Mouse (Mus musculus): ENCODE data around the gene Pbx1.
A peak's percentile ranks its signal among the peaks of the same experiment; 100 is the strongest.
"Not testable (repeated sequence)": the region's sequence is repeated elsewhere in the genome, so short reads cannot be mapped to it uniquely, and the experiment has no call there.

Pbx1 gene

DNA sequence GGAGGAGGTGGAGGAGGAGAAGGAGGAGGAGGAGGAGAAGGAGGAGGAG is at the start of gene Pbx1:
Pbx1 (minus strand) TSS at position 39 of the 49 bp plus-strand sequence.
- DNase-seq (ENCODE audit: low spot score in 2 of 2) = not testable (repeated sequence)

DNA sequence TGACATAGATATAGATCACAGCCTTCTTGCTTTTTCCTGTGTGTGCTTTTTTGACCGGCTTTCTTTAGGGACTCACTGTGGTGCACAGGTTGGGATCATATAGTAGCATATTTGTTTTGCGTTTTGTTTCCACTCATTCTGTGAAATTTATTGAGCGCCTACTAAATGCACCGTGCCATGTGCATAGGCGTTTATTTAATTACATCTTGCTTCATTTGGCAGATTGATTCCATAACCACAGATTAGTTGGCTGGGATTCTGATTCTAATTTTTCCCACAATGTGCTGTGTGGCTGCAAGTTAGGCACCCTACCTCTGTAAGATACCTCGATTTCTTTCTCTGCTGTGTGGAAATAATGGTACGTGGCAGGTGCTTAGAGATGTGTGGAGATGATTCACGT is 47.6 kb upstream of the Pbx1 start:
- no peak for DNase-seq (ENCODE audit: low spot score in 2 of 2)

DNA sequence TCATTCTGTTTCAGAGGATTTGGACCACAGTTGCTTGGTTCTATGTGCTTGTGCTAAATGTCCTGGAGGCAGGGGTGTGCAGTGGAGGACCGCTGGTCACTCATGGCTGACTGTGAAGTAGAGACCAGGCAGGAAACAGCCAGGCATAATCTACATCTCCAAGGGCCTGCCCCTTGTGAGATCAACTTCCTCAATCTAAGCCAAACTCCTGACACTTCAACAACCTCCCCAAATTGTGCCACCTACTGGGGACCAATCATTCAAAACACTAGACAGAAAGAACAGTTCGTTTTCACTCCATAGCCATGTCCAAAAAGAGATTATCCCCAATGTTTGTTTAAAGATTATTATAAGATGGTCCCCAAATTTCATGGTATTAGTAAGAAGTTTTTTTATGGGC is 46.8 kb upstream of the Pbx1 start:
- no peak for DNase-seq (ENCODE audit: low spot score in 2 of 2)

DNA sequence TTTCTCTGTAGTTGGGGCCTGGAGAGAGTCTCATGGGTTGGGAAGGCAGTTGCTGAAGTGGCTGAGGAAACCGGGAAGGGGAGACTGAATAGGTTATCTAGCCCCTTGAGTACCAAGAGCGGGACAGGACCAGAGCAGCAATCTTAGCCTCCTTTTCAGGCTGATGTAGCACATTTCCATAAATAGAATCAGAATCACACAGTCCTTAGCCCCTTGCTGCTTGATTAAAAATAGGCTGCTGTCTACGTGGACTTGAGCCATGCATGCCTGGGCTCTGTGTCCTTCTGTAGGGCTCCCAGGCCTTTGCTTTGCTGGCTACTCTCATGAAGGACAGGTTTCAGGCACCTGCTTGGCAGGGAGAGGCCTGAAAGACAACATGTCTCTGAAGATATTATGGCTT is 44.8 kb upstream of the Pbx1 start:
- no peak for DNase-seq (ENCODE audit: low spot score in 2 of 2)

DNA sequence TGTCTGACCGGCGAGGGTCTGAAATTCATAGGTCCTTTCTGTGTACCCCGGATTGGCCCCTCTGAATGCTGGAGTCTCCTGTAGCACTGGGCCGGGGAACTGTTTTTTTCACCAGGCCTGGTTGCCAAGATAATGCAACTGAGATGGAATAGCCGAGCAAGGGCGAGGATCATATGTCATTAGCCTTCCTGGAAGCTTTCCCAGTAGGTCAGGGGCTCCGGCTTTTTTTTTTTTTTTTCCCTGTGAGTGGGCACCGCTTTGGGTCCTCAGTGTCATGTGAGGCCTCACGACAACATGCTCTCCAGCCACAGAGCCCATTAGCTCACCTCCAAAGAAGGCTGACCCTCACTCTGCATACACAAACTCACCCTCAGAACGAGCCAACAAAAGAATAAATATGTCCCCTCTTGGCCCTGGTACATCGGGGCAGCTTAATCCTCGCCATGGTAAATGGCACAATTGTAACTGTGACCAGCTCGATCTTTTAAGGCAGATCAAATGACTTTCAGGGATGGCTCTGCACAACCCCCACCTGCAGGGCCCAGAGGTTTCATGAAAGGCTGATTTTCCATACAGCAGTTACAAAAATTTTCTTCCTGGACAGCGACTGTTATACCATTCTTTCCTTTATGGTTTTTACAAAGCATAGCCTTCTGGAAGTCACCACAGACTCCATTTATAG is 44.3 kb upstream of the Pbx1 start:
- DNase-seq (ENCODE audit: low spot score in 2 of 2) = no peak

DNA sequence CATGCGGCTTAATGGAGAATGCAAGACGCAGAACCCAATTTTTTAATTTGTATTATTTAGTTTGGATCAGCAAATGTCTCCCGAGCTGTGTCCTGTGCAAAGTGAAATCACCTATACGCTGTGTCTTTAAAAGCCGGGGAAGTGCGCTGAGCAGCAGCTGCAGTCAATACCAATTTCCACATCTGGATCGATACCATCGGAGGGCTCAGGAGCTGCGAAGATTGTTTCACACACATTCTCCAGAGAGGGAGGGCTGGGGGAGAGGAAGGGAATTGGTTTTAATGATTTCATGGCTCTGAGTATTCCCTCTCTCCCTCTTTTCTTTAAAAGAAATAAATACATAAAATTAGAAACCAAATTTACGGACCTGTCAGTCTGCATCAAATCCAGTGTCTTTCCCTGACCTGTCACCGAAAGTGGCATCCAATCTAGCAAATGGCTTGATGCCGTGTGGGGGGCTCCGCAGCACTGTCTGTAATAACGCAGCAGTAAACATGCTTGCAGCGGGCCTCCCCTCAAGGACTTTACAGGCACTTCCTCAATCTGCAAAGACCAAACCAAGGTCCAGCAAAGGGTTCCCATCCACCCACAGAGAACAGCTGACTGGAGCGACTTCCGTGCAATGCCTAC is 43.6 kb upstream of the Pbx1 start:
- DNase-seq (ENCODE audit: low spot score in 2 of 2) = no peak

DNA sequence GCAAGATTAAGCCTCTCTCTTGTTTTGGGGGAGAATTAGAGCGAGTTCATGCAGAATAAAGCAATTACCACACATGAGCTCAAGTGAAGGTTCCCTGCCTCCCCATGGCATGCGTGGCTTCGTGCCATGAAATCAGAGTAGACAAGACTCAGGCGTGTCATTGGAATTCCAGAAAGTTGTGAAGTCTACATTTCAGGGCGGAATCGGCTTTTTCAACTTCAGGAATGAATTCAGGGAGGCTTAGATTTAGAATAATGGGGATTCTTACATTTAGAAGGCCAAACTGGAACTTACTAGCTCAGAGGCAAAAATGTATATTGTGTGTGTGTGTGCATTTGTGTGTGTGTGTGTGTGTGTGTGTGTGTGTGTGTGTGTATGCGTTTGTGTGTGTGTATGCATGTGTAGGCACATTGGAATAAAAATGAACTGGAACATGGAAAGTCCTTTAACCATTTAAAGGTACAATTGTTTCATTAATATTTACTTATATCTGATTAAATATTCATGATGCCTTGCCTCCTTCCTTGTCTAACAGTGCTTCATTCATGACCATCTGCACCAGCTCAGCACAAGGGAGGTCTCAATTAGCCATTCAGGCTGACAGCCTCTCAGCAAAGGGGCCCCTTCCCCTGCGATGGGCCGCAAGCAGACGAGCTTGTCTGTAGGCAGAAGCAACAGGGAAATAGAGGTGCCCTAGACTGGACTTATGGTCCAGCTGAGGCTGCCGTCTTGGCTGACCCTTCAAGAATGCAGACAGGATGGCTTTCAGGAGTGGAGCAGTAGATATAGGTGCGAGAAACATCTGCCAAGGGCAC is 41.4 kb upstream of the Pbx1 start:
- DNase-seq (ENCODE audit: low spot score in 2 of 2) = peak in 1 of 2 experiments; percentile 14

DNA sequence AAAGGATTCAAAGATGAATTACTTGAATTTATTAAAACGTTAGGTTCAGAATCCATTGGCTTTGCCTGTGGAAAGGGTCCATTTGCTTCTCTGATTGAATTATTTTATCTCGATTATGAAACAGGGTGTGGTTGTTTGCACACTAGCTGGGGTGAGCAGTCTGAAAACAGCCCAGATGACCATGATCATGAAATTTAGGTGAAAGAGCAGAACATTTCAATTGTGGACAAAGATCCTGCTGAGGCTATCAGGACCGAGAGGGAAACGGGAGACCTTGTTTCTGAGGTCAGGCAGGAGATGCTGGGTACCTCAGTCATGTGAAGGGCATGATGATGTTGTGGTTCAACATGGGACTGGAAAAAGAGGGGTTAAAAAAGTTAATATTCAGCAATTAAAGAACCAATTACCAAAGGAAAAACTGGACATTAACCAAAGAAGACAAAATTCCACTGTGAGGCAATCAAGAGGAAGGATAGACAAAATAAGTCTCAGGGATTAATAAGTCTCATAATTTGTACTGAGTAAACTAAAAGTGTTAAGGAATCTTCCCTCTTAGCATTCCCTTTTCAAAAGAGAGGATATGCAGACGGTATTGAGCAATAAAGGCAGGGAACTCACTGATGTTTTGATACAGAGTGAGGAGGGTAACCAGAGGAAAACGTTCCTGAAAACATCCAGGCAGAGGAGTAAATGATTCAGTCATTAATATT is 40.6 kb upstream of the Pbx1 start:
- no peak for DNase-seq (ENCODE audit: low spot score in 2 of 2)

DNA sequence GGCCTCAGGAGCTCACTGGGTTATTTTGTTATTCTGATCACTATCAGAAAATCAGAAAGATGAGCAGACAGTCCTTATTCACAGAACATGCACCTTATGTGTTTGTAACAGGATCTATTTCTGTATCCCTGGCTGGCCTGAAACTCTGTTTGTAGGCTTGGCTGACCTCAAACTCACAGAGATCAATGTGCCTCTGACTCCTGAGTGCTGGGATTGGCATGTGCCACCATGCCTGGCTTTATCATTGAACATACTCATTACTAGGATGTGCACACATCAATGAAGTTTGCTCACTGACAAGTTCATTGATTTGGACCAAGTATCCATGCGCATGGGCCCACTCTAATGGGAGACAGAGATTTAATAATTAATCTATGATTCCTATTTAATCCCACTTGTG is 27.4 kb upstream of the Pbx1 start:
- DNase-seq (ENCODE audit: low spot score in 2 of 2) = no peak

DNA sequence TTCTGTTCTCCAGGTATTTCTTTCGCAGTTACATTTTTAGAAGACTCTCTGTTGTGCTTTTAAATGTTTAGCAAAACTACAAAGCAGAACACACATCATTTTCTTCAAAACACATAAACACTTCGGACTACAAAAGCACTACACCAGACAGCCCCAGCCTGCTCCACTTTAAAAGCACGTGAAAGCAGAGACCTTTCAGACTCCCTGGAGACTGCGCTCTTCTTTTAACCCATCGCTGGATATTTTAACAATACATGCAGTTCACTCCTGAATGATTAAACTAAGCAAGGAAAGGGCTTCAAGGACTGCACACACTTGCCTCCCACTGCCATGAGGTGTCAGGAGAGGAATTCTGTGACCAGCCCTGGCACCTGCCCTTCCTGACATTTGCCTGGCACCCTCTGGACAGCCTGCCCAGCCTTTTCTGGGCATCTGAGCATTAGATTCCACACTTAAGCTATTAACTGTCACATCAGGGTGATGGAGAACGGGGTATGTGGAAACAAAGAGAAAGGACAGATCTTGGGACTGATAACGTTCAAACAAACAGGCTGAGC is 25.2 kb upstream of the Pbx1 start:
- DNase-seq (ENCODE audit: low spot score in 2 of 2) = no peak

DNA sequence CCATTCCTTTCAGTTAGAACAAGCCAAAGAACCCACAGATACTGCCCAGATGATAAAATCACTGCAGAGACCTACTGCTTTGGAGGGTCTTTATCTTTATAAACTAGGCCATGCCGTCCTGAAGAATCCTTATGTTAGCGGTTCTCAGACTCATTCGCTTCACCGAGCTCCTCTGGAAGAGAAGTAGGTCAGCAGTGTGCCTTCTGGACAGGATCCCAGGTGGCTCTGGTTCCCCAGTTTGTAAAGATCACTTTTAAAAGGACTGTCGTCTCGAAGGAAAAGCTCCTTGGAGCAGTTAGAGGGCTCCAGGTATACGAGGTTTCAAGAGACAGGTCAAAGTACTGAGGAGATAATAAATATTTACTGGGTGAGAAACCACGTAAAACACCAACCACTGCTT is 23.1 kb upstream of the Pbx1 start:
- no peak for DNase-seq (ENCODE audit: low spot score in 2 of 2)

DNA sequence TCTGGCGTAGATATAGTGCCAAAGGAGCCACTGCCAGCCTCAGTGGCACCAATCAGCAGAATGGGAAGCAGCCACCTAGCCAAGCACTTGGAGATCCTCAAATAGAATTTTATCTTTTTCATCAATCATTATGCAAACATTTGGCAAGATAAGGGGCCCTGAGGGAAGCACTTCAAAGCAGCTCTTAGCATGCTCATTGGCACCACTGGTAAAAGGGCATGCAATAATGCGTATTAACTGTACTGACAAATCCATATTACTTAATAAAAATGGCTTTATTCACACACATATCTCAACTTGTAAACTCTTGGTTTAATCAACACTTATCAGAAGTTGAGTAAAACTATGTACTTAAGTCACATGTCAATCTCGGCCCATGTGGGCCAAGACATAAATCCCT is 1.6 kb upstream of the Pbx1 start:
- no peak for DNase-seq (ENCODE audit: low spot score in 2 of 2)

DNA sequence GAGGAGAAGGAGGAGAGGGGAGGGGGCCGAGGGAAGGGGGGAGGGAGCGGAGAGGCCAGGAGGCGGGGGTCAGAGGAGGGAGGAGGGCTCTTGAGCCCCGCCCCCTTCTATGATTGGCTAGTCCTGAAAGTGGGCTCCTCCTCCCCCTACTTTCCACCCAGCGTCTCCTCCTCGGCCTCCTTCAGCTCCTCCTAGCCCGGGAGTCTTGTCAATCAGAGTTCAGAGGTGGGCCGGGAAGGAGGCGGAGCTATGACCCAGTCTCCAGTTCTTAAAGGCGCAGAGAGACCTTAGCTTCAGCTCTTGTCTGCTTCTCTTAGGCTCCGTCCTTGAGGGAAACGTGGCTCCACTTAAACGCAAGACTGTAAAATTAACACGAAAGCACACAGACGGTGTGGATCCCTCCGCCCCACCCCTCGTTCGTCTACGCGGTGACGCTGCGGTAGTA is 233 bp upstream of the Pbx1 start:
- DNase-seq (ENCODE audit: low spot score in 2 of 2) = peak; percentile 94 to 97

DNA sequence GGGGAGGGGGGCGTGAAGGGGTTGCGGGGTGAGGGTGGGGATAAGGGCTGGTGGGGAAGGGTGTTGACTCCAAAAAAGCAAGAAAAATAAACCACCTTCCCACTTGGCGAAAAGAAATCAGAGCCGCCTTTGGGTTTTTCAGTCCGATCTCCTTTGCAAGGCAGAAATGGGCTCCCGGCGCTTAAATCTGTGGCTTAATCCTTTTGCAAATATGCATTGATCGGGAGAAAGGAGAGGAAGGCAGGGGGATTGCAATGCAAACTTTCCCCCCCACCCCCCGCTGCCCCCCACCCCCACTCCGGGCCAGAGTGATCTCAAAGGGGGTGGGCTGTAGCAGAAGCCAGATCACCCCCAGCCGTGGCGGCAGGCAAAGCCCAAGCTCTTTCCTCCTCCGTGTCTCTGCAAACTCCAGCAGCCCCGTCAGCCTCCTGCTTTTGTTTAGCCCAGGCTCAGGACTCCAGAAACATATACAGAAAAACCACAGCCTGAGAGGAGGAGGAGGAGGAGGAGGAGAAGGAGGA is 299 bp downstream of the Pbx1 start:
- DNase-seq (ENCODE audit: low spot score in 2 of 2) = peak; percentile 69 to 78

DNA sequence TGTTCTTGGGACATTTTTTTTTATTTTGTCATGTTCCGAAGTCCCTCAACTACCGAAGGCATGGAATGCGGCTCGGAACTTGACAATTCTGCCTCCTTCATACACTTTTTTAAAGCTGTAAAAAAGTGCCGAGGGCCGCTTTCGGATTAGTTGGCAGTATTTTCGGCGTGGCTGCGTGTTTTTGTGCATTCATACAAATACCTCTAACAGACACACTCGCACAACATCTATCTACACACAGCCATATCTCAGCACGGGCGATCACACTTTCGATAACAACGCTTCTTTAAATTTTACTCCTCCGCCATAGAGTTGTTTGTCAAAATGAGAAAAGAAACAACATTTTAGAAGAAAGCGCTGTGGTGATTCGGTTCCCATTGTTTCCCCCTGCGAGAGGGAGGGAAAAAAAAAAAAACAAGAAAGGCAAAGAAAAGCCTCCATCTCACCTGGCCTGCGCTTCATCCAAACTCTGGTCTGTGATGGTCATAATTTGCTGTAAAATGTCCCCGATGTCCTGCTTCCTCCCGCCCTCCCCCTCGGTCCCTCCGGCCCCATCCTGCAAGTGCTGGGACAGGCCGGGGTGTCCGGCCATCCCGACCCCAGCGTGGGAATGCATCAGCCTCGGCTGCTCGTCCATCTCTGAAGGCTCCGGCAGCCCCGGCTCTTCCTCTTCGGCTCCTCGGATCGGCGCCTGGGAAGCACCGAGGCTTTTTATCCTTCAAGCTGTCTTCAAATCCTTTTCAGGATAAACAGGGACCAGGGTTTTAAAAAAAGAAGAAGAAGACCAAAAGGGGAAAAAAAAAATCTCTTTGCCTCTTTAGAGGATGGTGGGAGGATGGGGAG is 981 bp downstream of the Pbx1 start:
- DNase-seq (ENCODE audit: low spot score in 2 of 2) = no peak

DNA sequence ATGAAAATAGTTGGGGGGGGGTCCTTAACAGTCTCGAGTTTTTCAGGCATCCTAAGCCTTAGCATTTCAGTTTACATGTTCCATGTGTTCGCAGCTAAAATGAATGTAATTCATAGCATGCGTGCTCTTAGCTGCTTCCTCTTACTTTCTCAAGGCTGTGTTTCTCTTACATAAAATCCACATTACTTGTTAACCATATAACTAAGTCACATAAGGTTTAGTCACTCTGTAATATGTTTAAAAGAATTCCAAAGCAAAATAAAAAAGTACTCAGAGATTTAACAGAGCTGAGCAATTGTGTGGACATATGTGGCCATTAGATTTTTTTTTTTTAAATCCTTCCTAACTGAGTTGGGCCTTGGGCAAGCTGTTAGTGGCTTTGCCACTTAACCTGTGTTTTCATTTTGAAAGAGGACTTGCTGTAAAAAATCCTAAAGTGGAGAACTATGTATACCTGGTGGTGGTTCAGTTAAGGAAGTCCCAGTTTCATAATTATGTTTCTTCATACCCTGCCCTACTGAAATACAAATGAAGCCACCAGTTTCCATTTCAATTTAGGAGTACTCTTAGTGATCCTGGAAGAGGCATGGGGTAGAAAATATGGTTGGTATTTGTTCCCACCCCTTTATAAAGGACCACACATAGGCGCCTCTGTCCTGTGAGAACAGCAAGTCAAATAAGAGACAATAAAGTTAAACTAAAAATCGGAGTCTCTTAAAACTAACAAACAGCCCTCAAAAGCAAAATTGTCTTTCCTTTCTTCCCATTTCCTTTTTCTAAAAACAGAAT is 2.0 kb downstream of the Pbx1 start:
- DNase-seq (ENCODE audit: low spot score in 2 of 2) = no peak

DNA sequence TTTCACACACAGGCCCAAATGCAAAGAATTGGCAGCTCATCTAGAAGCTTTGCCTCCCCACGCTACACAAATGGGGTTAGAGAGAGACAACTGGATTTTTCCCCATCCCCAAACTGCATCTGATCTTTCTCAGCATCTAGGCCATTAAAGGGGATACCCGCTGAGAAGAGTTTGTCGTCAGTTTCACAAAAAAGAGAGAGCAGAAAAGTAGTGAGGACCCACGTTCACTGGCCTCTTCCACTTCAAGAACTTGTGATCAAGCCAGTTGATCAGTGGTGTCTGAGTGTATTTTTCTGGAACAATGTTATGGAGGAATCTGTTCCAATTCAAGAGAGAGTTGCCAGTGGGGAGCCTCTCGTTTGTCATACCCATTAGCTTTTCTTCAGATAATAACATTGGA is 2.7 kb downstream of the Pbx1 start:
- DNase-seq (ENCODE audit: low spot score in 2 of 2) = no peak

DNA sequence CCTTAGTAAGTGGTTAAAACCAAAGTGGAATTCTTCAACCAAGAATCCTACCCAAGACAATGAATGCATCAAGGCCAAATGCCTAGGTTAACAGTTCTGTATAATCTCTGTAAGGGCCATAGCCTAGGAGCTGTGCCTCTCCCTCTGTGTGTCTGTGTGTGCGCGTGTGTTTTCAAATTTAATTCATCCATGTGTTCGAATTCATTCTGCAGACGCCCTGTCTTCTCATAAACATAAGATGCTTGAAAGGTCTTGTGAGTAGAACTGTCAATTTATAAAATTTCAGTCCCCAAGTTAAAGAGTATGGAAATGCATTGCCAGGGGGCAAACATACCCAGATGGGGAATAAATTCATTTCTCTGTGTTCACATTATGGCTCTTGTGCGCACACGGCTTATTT is 3.8 kb downstream of the Pbx1 start:
- no peak for DNase-seq (ENCODE audit: low spot score in 2 of 2)

DNA sequence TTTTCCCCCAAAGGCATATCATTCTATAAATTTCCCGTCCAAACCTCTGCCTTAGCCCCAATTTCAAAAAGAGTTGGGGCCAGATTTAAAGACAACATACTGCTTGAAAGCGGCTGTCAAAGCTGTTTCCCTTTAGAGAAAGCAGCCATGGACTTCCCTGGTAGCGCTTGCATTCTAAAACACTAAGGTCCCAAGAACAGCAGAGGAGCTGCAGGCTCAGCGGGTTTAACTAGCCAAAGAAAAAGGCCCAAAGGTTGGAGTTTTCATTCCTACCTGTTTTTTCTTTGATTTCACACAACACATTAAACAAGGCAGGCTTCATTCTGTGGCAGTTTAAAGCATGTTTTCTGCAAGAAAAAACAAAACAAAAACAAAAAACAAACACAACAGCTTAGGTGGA is 4.5 kb downstream of the Pbx1 start:
- DNase-seq (ENCODE audit: low spot score in 2 of 2) = no peak

DNA sequence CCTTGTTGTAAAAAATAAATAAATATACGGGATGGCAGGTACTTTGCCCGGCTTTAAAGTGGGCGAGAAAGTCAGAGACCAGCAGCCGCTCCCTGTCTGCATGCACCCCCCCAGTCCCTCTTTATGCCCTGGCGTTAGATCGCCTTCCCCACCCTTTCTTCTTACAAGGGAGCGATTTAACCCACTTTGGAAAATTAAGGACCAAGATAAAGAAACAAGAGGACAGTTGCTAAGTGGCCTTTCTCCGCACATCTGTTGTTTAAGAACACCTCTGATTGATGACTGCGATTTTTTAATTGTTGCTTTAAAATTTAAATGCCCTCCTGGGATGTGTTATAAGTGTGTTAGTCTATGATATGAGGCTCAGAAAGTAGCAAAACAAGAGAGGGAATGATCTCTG is 5.2 kb downstream of the Pbx1 start:
- no peak for DNase-seq (ENCODE audit: low spot score in 2 of 2)

DNA sequence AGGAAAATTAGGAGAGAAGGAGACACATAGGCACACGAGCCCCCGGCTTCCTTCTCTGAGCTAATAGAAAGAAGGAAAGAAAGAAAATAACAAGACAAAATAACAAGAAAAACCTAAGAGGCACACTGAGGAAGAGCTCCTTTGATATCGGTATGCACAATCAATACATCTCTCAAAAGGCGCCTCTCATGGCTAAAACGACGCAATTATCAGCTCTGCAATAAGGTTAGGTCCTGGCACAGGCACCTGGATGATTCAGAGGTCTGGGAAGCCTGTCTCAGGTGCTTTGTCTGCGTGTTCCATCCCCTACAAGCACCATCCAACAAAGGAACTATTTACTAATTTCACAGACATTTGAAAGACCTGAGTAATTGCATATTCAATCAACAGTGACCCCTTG is 5.8 kb downstream of the Pbx1 start:
- no peak for DNase-seq (ENCODE audit: low spot score in 2 of 2)
